Mouse (Mus musculus) ES-E14 (cell line): Measurements from ENCODE around the gene Stim2.

Experiments used
- CHD2 ChIP-seq: IDR thresholded peaks from 2 replicates; pipeline ENCODE4 v1.6.1; 2014; ENCODE audit warnings: mild to moderate bottlenecking, low read depth, low read length, inconsistent platforms
- ZNF384 ChIP-seq: IDR thresholded peaks from 2 replicates; pipeline ENCODE4 v1.6.1; 2012; ENCODE audit warnings: low read depth, low read length, inconsistent platforms

DNA sequence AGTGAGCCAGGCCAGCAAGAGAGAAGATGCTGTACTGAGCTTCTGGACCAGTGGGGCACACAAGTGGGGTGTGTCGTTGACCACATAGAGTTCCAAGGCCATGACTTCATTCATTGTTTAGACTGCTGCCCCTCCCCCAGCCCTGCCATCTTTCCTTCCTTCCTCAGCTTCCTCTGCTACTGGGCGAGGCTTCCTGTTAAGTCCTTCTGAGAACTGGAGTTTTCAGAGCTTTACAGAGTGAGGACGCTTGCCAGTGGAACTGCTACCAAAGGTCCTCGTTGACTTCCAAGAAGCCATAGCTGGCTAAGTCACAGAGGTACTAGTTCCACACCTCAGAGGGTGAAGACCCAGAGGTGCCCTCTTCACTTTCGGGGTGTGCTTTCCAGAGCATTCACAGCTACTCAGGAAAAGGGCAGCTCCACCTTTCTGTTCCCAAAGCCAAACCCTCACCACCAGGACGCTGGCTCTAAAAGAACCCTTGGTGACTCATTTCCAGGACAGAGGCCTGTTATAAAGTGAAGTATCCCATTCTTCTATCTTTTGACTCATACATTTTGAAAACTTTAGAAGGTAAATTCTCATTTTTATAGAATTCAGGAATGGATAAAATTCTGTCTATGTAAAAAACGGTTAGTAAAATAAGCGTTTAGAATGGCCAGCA is 49.6 kb upstream of the Stim2 start:
- TF ChIP-seq ZNF384 = no peak
- no peak for TF ChIP-seq CHD2
